Mouse (Mus musculus) CH12.LX (cell line): ENCODE data around the gene Kcnj9.

Experiments used
- CHD2 ChIP-seq: IDR thresholded peaks from 2 replicates; pipeline ENCODE4 v1.6.1; 2011; ENCODE audit warnings: low read length, improper control_type of control experiment
- EP300 ChIP-seq: IDR thresholded peaks from 2 replicates; pipeline ENCODE4 v1.6.1; 2011; ENCODE audit warnings: low read length, improper control_type of control experiment
- GABPA ChIP-seq: IDR thresholded peaks from 2 replicates; pipeline ENCODE4 v1.6.1; 2012; ENCODE audit warnings: low read depth, low read length, improper control_type of control experiment, inconsistent platforms; ENCODE audit not compliant: insufficient replicate concordance
- MAZ ChIP-seq: IDR thresholded peaks from 2 replicates; pipeline ENCODE4 v1.6.1; 2012; ENCODE audit warnings: low read depth, mild to moderate bottlenecking, inconsistent platforms, low read length, improper control_type of control experiment, moderate library complexity
- POLR2A ChIP-seq: IDR thresholded peaks from 2 replicates; pipeline ENCODE4 v1.6.1; 2011; ENCODE audit warnings: low read depth, mild to moderate bottlenecking, improper control_type of control experiment, low read length
- RCOR1 ChIP-seq: conservative IDR thresholded peaks from 2 replicates; pipeline ENCODE4 v1.6.1; 2012; ENCODE audit warnings: low read depth, mild to moderate bottlenecking, inconsistent platforms, low read length, improper control_type of control experiment
- TCF12 ChIP-seq: IDR thresholded peaks from 2 replicates; pipeline ENCODE4 v1.6.1; 2014; ENCODE audit warnings: low read depth, mild to moderate bottlenecking, inconsistent platforms, low read length, improper control_type of control experiment
- ZNF384 ChIP-seq: IDR thresholded peaks from 2 replicates; pipeline ENCODE4 v1.6.1; 2012; ENCODE audit warnings: low read depth, low read length, improper control_type of control experiment, inconsistent platforms

GRCm38 (mm10) chr1:172307936-172308335 lies 21.2 kb downstream of the Kcnj9 start:
- TF ChIP-seq ZNF384, result no peak
- no peak for TF ChIP-seq POLR2A
- no peak for TF ChIP-seq GABPA
- no peak for TF ChIP-seq MAZ
- TF ChIP-seq RCOR1, result no peak
- no peak for TF ChIP-seq TCF12
- no peak for TF ChIP-seq CHD2
- no peak for TF ChIP-seq EP300
